In genomic region chr5:108021346-108021745, GRCm38 (mm10) we compare ENCODE assay signal across 28 mouse cellular contexts.
"Had no signal": no experiment of that assay in that cellular context is flagged by ENCODE, and none has a peak within 500 bp of the region (broad histone marks: within the 10 kb centered on the region; RNA-seq: fewer than 3 reads in every experiment).

No protein-coding gene starts in this region.

- H3K27ac ChIP-seq: heart, adult 2 months; heart, embryonic 13.5 days; heart, embryonic 15.5 days; hindbrain, embryonic 10.5 days; hindbrain, embryonic 12.5 days; hindbrain, embryonic 14.5 days; intestine, embryonic 15.5 days; kidney, postnatal 0 days; layer of hippocampus, adult 2 months; left cerebral cortex, adult 2 months; limb, embryonic 10.5 days; limb, embryonic 12.5 days; liver, embryonic 13.5 days; liver, embryonic 15.5 days had no signal

- H3K27me3 ChIP-seq: heart, embryonic 13.5 days; heart, embryonic 15.5 days; hindbrain, embryonic 12.5 days; intestine, embryonic 15.5 days; limb, embryonic 12.5 days; liver, embryonic 13.5 days had no signal

- H3K9ac ChIP-seq: heart, embryonic 13.5 days; heart, embryonic 15.5 days; hindbrain, embryonic 12.5 days; hindbrain, embryonic 14.5 days; intestine, embryonic 15.5 days; limb, embryonic 12.5 days; liver, embryonic 13.5 days; liver, embryonic 15.5 days had no signal

- H3K36me3 ChIP-seq: heart, embryonic 13.5 days; heart, embryonic 15.5 days; hindbrain, embryonic 10.5 days; hindbrain, embryonic 12.5 days; intestine, embryonic 15.5 days; limb, embryonic 10.5 days; limb, embryonic 12.5 days; liver, embryonic 13.5 days; liver, embryonic 15.5 days had no signal

- H3K4me2 ChIP-seq: heart, embryonic 11.5 days; heart, embryonic 13.5 days; heart, embryonic 15.5 days; hindbrain, embryonic 12.5 days; hindbrain, embryonic 14.5 days; intestine, embryonic 15.5 days; limb, embryonic 12.5 days; liver, embryonic 11.5 days; liver, embryonic 13.5 days; liver, embryonic 15.5 days had no signal

- H3K9me3 ChIP-seq: heart, embryonic 13.5 days; heart, embryonic 15.5 days; hindbrain, embryonic 10.5 days; hindbrain, embryonic 12.5 days; intestine, embryonic 15.5 days; limb, embryonic 10.5 days; limb, embryonic 12.5 days; liver, embryonic 13.5 days; liver, embryonic 15.5 days had no signal

- H3K4me3 ChIP-seq: heart, adult 2 months; heart, embryonic 13.5 days; heart, embryonic 15.5 days; hindbrain, embryonic 10.5 days; hindbrain, embryonic 12.5 days; intestine, embryonic 15.5 days; layer of hippocampus, adult 2 months; left cerebral cortex, adult 2 months; limb, embryonic 10.5 days; limb, embryonic 12.5 days; liver, embryonic 13.5 days; liver, embryonic 15.5 days had no signal

- H3K4me1 ChIP-seq: heart, embryonic 13.5 days; heart, embryonic 15.5 days; hindbrain, embryonic 10.5 days; hindbrain, embryonic 12.5 days; intestine, embryonic 15.5 days; limb, embryonic 10.5 days; limb, embryonic 12.5 days; liver, embryonic 13.5 days; liver, embryonic 15.5 days had no signal

- ATAC-seq: hindbrain, embryonic 16.5 days; inflammation-experienced regulatory T-cells, adult 6 months; intestine, embryonic 15.5 days; intestine, postnatal 0 days had no signal

- DNase-seq: gastrocnemius, postnatal 14 days; gastrocnemius, postnatal 36 days; heart, adult 11 months; heart, adult 2 months; heart, postnatal 4 days; kidney, adult 18-20 months; kidney, adult 8-10 months; kidney, postnatal 25 days; kidney, postnatal 4 days; liver; liver, embryonic 13.5 days had no signal
